Mouse (Mus musculus): Measurements from ENCODE around the gene Map3k1. TPM values are rescaled to one million over a fixed set of nuclear protein-coding genes. Genes with fewer than 3 reads are reported as not detected.

The Map3k1 gene
- polyA plus RNA-seq, 2 experiments, result 11.4 to 15.8 TPM

DNA sequence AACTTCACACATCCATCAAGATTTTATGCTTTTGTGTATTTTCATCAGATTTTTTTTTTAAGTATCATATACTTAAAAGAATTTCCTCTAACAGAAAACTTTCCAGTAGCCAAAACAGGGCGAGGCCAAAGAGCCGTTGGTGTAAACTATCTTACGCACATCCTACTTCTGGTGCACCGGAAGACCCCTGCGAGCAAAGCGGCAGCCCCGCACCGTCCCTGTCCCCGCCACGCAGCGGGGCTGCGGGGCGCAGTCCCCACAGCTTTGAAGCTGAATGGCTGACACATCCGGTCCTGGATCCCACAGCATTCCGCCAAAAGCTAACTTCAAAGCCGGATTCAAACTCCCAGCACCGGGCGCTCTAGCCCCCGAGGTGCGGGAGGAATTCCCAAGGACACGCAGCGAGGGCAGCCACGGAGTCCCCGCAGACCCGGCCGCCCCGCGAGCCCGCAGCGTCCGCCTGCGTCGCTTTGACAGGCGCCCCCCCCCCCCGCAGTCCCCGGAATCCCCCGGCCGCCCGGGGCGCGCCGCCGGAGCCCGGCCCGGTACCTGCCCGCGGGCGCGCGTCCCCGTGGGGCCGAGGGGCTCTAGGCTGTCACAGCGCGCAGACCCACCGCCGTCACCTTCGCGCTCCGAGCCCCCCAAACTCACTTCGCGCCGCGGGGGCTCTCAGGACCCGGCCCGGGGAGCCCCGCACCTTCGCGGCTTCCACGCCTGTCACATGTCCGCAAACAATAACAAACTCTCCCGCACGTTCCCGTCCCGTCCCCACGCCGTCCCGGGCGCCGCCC, 1.0 kb downstream of the Map3k1 start:
- peak overlapping the region; percentile 92 for H3K4me2 ChIP-seq (replicated peaks; ENCODE audit: low read depth, low read length, severe bottlenecking)
- no peaks in the 10 kb centered on the region for H3K27me3 ChIP-seq (ENCODE audit: control insufficient read depth, insufficient read depth, low read length)
- H3K4me3 ChIP-seq (replicated peaks; ENCODE audit: low read length), result peak overlapping the region; percentile 92
- DNase-seq (ENCODE audit: low spot score) (no peak), ATAC-seq (ENCODE audit: low FRiP score, low read depth) (peak; percentile 11; the same call in 1 of the 2 replicates)
- no peaks in the 10 kb centered on the region for H3K36me3 ChIP-seq (ENCODE audit: control insufficient read depth, insufficient read depth, low read length)
- TF ChIP-seq POLR2A (IDR thresholded peaks at IDR 0.05; ENCODE audit: borderline replicate concordance, extremely low read depth, insufficient read depth, insufficient read length), result no peak
- H3K4me1 ChIP-seq (ENCODE audit: control insufficient read depth, insufficient read depth, low read length), result peaks cover 19% of the 10 kb centered on the region
- no peaks in the 10 kb centered on the region for H3K9me3 ChIP-seq (ENCODE audit: control insufficient read depth, low read length)
- WGBS, result under 1% methylated on average over 32 of the region's 79 CpGs
- H3K9ac ChIP-seq (ENCODE audit: low read depth, low read length, severe bottlenecking), result peak overlapping the region; percentile 90
- peak overlapping the region; percentile 95 for H3K27ac ChIP-seq (replicated peaks; ENCODE audit: low read depth, low read length)

DNA sequence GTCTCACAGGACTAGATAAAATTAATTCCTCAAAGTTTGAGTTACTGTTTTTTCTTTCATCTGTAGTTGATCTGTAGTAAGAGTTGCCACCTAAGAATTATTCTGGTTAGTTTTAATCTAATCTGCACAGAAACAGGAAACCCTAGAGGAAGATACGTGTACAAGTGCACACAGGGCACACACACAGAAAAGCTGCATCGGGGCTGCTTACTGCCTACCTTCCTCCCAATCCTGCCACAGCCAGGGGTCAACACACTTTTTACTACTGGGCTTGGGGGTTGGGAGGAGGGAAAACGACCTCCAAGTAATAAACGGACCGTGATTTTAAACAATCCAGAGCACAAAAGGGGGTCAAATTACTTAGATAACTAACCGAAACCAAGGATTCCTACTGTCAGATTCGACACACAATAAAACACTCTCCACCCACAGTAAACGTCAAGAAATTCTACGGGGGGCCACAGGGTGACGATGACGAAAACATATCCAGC, 1.6 kb downstream of the Map3k1 start:
- Histone ChIP-seq H3K27me3 (ENCODE audit: control insufficient read depth, insufficient read depth, low read length) (no peaks in the 10 kb centered on the region), H3K4me2 (replicated peaks; ENCODE audit: low read depth, low read length, severe bottlenecking) (peak overlapping the region; percentile 92), H3K36me3 (ENCODE audit: control insufficient read depth, insufficient read depth, low read length) (no peaks in the 10 kb centered on the region), H3K27ac (replicated peaks; ENCODE audit: low read depth, low read length) (no peak overlapping the region), H3K9ac (ENCODE audit: low read depth, low read length, severe bottlenecking) (peak overlapping the region; percentile 90), H3K9me3 (ENCODE audit: control insufficient read depth, low read length) (no peaks in the 10 kb centered on the region), H3K4me1 (ENCODE audit: control insufficient read depth, insufficient read depth, low read length) (peaks cover 22% of the 10 kb centered on the region), H3K4me3 (replicated peaks; ENCODE audit: low read length) (peak overlapping the region; percentile 92)
- ATAC-seq (ENCODE audit: low FRiP score, low read depth) (no peak), DNase-seq (ENCODE audit: low spot score) (no peak)
- WGBS, result 1% methylated on average over 11 of the region's 11 CpGs
- no peak for TF ChIP-seq POLR2A (IDR thresholded peaks at IDR 0.05; ENCODE audit: borderline replicate concordance, extremely low read depth, insufficient read depth, insufficient read length)

DNA sequence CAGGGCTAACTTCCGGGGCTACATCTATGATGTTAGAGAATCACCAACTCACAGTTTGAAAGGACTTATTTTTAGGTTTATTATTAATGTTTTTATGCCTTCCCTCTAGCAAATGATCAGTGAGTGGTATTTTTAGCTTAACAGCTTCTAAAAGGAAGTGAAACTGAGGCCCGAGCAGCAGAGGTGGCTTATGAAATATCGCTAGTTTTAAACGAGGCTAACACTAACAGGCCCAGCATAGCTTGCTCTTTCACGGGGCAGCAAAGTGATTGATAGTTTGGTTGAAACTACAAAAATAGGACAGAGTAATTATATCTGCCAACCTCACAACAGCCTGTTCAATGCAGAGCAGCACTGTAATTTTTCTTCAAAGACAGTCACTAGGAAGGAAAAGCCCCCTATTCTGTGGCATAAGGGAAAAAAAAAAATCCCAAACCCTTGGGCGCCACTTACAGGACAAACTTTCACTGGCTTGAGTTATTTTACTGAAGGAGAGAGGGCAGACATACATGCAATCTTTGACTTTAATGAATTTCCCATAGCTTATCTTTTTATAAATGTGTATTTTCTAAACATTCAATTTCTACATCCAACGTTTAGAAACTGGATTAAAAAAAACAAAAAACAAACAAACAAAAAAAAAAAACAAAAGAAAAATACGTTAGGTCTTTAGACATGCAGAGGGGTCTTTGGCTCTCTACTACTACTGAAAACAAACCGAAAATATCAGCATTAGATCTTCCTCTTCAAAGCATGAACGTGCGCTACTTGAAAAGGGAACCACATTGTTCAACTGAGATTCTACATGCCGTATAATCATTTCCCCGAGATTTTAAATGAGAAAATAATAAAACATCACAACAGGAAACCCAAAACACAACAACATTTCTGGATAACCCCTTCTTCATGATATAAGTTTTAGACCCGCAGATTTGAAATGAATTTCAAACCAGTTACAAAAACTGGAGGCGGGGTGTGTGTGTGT, 2.8 kb downstream of the Map3k1 start:
- peaks cover 33% of the 10 kb centered on the region for H3K4me1 ChIP-seq (ENCODE audit: control insufficient read depth, insufficient read depth, low read length)
- no peaks in the 10 kb centered on the region for H3K27me3 ChIP-seq (ENCODE audit: control insufficient read depth, insufficient read depth, low read length)
- DNase-seq (ENCODE audit: low spot score) (no peak), ATAC-seq (ENCODE audit: low FRiP score, low read depth) (no peak)
- H3K4me3 ChIP-seq (replicated peaks; ENCODE audit: low read length), result no peak overlapping the region
- H3K27ac ChIP-seq (replicated peaks; ENCODE audit: low read depth, low read length), result no peak overlapping the region
- no peak for TF ChIP-seq POLR2A (IDR thresholded peaks at IDR 0.05; ENCODE audit: borderline replicate concordance, extremely low read depth, insufficient read depth, insufficient read length)
- WGBS, result 48% methylated on average over 15 of the region's 15 CpGs
- no peak overlapping the region for H3K4me2 ChIP-seq (replicated peaks; ENCODE audit: low read depth, low read length, severe bottlenecking)
- H3K9me3 ChIP-seq (ENCODE audit: control insufficient read depth, low read length), result no peaks in the 10 kb centered on the region
- no peak overlapping the region for H3K9ac ChIP-seq (ENCODE audit: low read depth, low read length, severe bottlenecking)
- no peaks in the 10 kb centered on the region for H3K36me3 ChIP-seq (ENCODE audit: control insufficient read depth, insufficient read depth, low read length)

DNA sequence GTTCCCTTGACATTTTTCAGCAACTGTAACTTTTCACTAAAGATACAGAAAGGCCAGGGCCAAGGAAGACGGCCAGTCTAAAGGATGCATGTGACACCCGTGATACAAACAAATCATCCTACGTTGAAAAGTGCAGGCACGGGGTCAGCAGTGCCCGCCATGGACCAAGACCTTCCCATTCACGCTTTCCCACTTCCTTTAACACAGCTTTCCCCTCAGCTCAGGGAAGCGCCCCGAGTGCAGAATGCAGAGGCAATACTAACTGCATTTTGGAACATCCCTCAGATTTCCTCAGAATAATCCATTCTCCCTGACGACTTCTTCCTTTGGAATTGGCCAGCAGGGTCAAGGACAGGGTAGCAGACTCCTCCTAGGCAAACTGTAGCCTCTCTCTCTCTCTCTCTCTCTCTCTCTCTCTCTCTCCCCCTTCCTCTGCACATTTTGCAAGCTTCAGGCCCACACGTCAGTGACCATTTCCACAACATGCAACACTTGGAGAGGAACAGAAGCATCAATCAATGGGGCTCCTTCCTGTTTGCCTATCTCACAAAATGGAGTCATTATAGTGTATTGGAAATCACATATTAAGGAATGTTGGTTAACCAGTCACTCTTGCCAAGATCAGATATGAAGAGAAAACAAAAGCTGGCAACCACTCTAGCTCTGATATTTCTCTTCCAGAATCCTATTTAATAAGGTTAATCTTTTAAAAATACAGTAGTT, 3.7 kb downstream of the Map3k1 start:
- no peak overlapping the region for H3K4me2 ChIP-seq (replicated peaks; ENCODE audit: low read depth, low read length, severe bottlenecking)
- TF ChIP-seq POLR2A (IDR thresholded peaks at IDR 0.05; ENCODE audit: borderline replicate concordance, extremely low read depth, insufficient read depth, insufficient read length), result no peak
- H3K9ac ChIP-seq (ENCODE audit: low read depth, low read length, severe bottlenecking), result no peak overlapping the region
- no peak overlapping the region for H3K4me3 ChIP-seq (replicated peaks; ENCODE audit: low read length)
- no peaks in the 10 kb centered on the region for H3K36me3 ChIP-seq (ENCODE audit: control insufficient read depth, insufficient read depth, low read length)
- H3K9me3 ChIP-seq (ENCODE audit: control insufficient read depth, low read length), result no peaks in the 10 kb centered on the region
- H3K4me1 ChIP-seq (ENCODE audit: control insufficient read depth, insufficient read depth, low read length), result peaks cover 37% of the 10 kb centered on the region
- no peak for ATAC-seq (ENCODE audit: low FRiP score, low read depth)
- H3K27me3 ChIP-seq (ENCODE audit: control insufficient read depth, insufficient read depth, low read length), result no peaks in the 10 kb centered on the region
- WGBS, result 68% methylated on average over 10 of the region's 10 CpGs
- no peak overlapping the region for H3K27ac ChIP-seq (replicated peaks; ENCODE audit: low read depth, low read length)
- DNase-seq (ENCODE audit: low spot score), result no peak

Data from limb, embryonic 14.5 days (tissue).